Mouse (Mus musculus): ENCODE measurements around the gene Pim3. TPM values are rescaled to one million over a fixed set of nuclear protein-coding genes. Genes with fewer than 3 reads are reported as not detected.

Gene Pim3
- polyA plus RNA-seq, 1 experiment from 2014 or later: 69.2 TPM

DNA sequence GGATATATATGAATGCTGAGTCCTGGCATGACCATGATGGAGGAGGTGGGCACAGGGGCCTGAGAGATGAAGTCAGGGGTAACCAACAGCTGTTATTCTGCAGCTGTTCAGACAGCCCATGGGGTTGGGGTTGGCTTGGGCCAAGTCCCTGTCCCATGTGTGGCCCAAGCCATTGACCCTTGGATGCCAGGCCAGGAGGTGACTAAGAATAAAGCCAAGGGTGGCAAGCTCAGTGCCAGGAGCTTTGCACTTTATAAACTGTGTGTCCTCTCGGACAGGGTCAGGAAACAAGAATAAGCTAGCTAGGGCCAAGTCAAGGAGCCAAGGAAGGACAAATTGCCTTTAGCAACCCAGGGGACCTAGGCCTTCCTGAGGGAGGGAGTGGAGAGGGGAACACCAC, 30.3 kb downstream of the Pim3 start:
- H3K4me2 ChIP-seq: no peak overlapping the region
- no peak for ATAC-seq (ENCODE audit: low FRiP score, low read depth)
- H3K9ac ChIP-seq: no peak overlapping the region
- no peaks in the 10 kb centered on the region for H3K9me3 ChIP-seq
- 0 out of 2 replicates have a peak, but pooled peaks cover 3% of the 10 kb centered on the region for H3K27me3 ChIP-seq
- peaks cover 15% of the 10 kb centered on the region for H3K4me1 ChIP-seq (replicated peaks)
- WGBS: 90% methylated on average over 1 of the region's 1 CpGs
- H3K4me3 ChIP-seq: no peak overlapping the region
- no peaks in the 10 kb centered on the region for H3K36me3 ChIP-seq
- H3K27ac ChIP-seq (replicated peaks): no peak overlapping the region

DNA sequence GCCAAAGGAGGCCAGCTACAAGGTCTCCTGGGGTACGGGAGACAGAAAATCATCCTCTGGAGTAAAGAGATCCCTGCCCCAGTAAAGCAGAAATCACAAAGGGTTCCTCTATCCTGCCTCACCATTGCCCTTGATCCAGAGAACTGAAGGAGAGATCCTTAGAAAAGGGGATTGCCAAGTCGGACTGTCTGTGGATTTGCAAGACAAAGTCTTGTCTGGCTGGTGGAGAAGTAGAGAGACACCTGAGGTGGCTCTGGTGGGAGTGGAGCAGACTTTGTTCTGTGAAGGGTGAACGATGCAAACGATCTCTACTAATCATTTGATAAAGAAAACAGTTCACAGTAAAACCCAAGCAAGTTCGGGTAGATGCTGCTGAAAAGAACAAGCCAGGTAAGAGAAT, 30.9 kb downstream of the Pim3 start:
- peaks cover 15% of the 10 kb centered on the region for H3K4me1 ChIP-seq (replicated peaks)
- ATAC-seq (ENCODE audit: low FRiP score, low read depth): no peak
- 0 out of 2 replicates have a peak, but pooled peaks cover 3% of the 10 kb centered on the region for H3K27me3 ChIP-seq
- no peak overlapping the region for H3K9ac ChIP-seq
- no peak overlapping the region for H3K4me3 ChIP-seq
- WGBS: 87% methylated on average over 5 of the region's 5 CpGs
- no peaks in the 10 kb centered on the region for H3K9me3 ChIP-seq
- no peak overlapping the region for H3K4me2 ChIP-seq
- H3K27ac ChIP-seq (replicated peaks): no peak overlapping the region
- no peaks in the 10 kb centered on the region for H3K36me3 ChIP-seq

DNA sequence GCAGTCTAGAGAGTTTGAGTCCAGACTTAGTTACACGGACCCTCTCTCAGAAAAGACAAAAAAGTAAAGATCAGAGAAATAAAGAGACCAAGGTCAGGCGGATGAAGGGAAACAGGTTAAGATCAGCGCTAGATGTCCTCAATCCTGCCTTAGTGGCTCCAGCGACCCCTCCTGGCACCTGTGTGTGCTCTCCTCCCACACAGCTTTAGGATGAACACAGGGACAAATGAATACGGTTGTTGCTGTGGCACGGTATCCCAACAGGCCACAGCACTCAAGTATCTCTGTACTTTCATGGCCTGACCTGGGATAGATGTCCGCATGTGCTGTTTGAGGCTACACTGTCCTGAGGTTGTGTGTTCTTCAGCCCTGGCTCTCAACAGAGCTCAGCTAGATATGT, 33.1 kb downstream of the Pim3 start:
- ATAC-seq (ENCODE audit: low FRiP score, low read depth): no peak
- Histone ChIP-seq H3K4me3 (no peak overlapping the region), H3K27me3 (no peaks in the 10 kb centered on the region), H3K9me3 (no peaks in the 10 kb centered on the region), H3K36me3 (no peaks in the 10 kb centered on the region), H3K4me2 (no peak overlapping the region), H3K4me1 (replicated peaks) (peaks cover 15% of the 10 kb centered on the region), H3K27ac (replicated peaks) (no peak overlapping the region), H3K9ac (no peak overlapping the region)
- 70% methylated on average over 7 of the region's 7 CpGs for WGBS

DNA sequence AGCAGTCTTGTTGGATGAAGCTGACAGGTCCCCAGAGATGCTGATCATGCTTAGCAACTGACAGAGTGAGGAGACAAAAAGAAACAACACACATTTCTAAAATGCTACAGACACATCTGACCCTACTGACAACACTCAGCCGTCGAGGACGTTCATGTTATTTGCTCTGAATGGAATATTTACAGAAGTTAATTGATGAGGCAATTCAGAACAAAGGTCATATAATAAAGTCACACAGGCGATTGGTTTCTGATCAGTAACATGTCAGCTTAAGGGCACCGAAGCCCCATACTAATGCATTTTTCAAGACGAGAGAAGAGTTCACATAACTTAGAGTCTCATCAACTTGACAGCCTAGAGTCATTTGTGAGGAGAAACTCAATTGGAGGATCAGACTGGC, 33.9 kb downstream of the Pim3 start:
- Histone ChIP-seq H3K27ac (replicated peaks) (no peak overlapping the region), H3K9me3 (no peaks in the 10 kb centered on the region), H3K4me3 (no peak overlapping the region), H3K27me3 (no peaks in the 10 kb centered on the region), H3K36me3 (no peaks in the 10 kb centered on the region), H3K4me1 (replicated peaks) (peaks cover 7% of the 10 kb centered on the region), H3K9ac (no peak overlapping the region), H3K4me2 (no peak overlapping the region)
- ATAC-seq (ENCODE audit: low FRiP score, low read depth): no peak
- 82% methylated on average over 6 of the region's 6 CpGs for WGBS

DNA sequence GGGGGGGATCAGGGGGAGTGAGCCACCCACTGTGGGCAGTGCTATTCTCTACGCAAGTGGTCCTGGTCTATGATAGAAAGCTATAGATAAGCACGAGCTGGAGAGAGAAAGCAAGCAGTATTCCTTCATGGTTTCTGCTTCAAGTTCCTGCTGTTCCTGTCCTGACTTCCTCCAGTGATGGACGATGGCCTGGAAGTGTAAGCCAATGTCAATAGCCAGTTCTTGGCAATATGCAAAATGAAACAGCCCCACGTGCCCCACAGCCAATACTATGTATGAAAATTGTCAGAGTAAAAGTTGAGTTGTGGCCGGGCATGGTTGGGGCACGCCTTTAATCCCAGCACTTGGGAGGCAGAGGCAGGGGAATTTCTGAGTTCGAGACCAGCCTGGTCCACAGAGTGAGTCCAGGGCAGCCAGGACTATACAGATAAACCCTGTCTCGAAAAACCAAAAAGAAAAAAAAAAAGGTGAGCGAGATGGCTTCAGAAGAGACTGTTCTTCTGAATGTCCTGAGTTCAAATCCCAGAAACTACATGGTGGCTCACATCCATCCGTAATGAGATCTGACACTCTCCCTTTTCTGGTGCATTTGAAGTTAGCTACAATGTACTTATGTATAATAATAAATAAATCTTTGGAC, 34.5 kb downstream of the Pim3 start:
- Histone ChIP-seq H3K4me1 (replicated peaks) (peaks cover 1% of the 10 kb centered on the region), H3K9me3 (no peaks in the 10 kb centered on the region), H3K4me2 (no peak overlapping the region), H3K36me3 (no peaks in the 10 kb centered on the region), H3K9ac (no peak overlapping the region), H3K27ac (replicated peaks) (no peak overlapping the region), H3K4me3 (no peak overlapping the region), H3K27me3 (no peaks in the 10 kb centered on the region)
- ATAC-seq (ENCODE audit: low FRiP score, low read depth): no peak
- WGBS: 88% methylated on average over 10 of the region's 10 CpGs

DNA sequence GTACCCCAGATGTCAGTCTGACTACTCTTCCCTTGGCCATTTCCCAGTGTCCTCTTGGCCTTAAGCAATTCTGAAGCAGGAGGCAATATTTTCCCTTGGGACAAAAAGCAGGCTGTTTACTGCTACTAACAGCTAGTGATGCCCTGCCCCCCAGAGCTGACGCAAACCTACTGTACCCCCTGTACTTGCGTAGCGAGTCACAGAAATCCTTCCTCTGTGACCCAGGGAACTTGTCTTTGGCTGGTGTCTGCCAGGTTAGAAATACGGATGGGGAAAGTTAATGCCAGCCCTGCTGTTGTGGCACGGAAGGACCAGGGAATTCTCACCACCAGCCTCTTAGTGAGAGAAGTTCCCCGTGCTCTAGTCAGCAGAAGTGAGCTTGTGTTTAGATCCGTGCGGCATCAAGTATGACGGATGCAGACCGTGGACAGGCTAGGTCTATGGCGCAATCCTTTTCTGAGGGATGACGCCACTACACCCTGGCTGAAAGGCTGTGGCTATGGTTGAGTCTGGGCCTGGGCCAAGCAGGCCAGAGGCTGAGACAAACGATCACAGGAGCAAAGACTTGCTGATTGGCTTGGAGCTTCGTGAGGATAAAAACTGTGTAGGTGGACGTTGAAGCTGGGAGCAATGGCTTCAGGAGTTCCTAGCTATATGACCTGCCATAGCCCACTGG, 40.4 kb downstream of the Pim3 start:
- H3K4me1 ChIP-seq (replicated peaks): no peaks in the 10 kb centered on the region
- no peak overlapping the region for H3K27ac ChIP-seq (replicated peaks)
- no peak for ATAC-seq (ENCODE audit: low FRiP score, low read depth)
- H3K4me2 ChIP-seq: no peak overlapping the region
- H3K36me3 ChIP-seq: no peaks in the 10 kb centered on the region
- no peak overlapping the region for H3K4me3 ChIP-seq
- no peak overlapping the region for H3K9ac ChIP-seq
- no peaks in the 10 kb centered on the region for H3K27me3 ChIP-seq
- H3K9me3 ChIP-seq: no peaks in the 10 kb centered on the region
- 88% methylated on average over 15 of the region's 15 CpGs for WGBS

DNA sequence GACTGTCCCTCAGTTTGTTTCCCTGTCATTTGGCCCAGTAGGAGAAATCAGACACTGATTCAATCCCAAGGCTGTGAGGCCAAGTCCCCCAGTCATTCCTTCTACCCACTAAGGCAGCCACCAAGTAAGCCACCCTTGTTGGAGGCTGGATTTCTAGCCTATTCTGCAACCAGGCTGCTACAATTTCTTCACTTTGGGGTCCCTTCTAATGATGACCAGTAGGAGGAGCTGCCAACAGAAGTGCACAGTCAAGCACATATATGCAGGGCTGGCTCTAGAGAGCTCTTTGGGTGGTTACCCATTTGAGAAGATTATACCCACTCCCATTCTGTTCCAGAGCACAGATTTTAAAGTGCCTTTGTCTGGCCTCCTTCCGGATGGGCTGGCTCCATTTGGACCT, 41.1 kb downstream of the Pim3 start:
- H3K4me2 ChIP-seq: no peak overlapping the region
- no peaks in the 10 kb centered on the region for H3K36me3 ChIP-seq
- 85% methylated on average over 1 of the region's 1 CpGs for WGBS
- H3K4me1 ChIP-seq (replicated peaks): no peaks in the 10 kb centered on the region
- H3K9me3 ChIP-seq: no peaks in the 10 kb centered on the region
- no peak overlapping the region for H3K9ac ChIP-seq
- H3K27ac ChIP-seq (replicated peaks): no peak overlapping the region
- no peak overlapping the region for H3K4me3 ChIP-seq
- H3K27me3 ChIP-seq: no peaks in the 10 kb centered on the region
- ATAC-seq (ENCODE audit: low FRiP score, low read depth): no peak

DNA sequence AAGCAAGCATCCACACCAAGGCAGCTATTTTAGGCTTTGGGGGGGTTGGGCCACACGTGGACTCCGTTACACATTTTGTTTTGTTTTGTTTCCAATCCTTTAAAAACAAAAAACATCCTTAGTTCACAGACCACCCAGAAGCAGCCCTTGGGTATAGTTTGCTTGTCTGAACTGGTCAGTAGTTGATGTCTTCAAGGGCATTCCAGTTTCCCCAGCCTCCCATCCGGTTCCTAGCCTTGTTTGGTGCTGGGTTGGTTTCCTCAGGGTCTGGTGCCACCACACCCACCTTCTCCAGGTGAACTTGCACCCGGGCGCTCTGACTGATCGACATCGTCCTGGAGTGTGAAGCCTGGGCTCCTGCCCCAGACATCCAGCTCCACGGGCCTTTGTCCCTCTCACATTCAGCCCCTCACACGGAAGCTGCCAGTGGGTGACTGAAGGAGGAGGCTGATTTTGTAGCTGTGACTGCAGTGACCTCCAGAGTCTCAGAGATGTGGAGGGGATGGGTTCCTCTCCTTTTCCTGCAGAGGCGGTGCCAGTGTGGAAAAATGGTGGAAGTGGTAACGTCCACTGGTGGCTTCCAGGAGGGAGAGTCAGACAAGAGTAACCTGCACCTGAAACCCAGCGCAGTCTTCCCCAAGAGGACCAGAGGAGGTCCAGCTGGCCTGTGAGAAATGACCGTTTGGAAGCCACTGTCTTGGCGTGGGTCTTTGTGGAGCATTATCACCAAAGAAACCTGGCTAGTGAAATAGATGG, 42.2 kb downstream of the Pim3 start:
- no peak overlapping the region for H3K4me3 ChIP-seq
- 86% methylated on average over 14 of the region's 14 CpGs for WGBS
- no peak overlapping the region for H3K27ac ChIP-seq (replicated peaks)
- no peak overlapping the region for H3K9ac ChIP-seq
- no peak overlapping the region for H3K4me2 ChIP-seq
- no peaks in the 10 kb centered on the region for H3K4me1 ChIP-seq (replicated peaks)
- no peaks in the 10 kb centered on the region for H3K36me3 ChIP-seq
- ATAC-seq (ENCODE audit: low FRiP score, low read depth): no peak
- H3K9me3 ChIP-seq: no peaks in the 10 kb centered on the region
- H3K27me3 ChIP-seq: no peaks in the 10 kb centered on the region

DNA sequence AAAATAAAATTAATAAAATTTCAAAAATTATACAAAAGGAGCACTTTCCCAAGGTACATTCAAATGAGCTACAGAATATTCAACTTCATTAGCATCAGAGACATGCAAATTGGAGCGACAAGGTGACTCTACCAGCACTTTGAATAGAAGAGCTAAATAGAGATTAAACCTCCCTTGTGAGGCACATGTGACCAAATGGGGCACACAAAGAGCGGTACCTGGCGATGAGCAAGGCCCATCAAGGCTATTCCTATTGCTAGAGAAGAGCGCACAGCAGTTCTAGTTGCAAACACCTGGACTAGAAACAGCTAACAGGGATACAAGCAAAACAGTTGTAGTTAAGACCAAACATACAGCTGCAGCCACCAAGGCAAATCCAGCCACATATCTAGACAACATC, 44.4 kb downstream of the Pim3 start:
- Histone ChIP-seq H3K4me3 (no peak overlapping the region), H3K27ac (replicated peaks) (no peak overlapping the region), H3K36me3 (no peaks in the 10 kb centered on the region), H3K4me2 (no peak overlapping the region), H3K9me3 (no peaks in the 10 kb centered on the region), H3K27me3 (no peaks in the 10 kb centered on the region), H3K4me1 (replicated peaks) (no peaks in the 10 kb centered on the region), H3K9ac (no peak overlapping the region)
- 67% methylated on average over 4 of the region's 4 CpGs for WGBS
- ATAC-seq (ENCODE audit: low FRiP score, low read depth): no peak

DNA sequence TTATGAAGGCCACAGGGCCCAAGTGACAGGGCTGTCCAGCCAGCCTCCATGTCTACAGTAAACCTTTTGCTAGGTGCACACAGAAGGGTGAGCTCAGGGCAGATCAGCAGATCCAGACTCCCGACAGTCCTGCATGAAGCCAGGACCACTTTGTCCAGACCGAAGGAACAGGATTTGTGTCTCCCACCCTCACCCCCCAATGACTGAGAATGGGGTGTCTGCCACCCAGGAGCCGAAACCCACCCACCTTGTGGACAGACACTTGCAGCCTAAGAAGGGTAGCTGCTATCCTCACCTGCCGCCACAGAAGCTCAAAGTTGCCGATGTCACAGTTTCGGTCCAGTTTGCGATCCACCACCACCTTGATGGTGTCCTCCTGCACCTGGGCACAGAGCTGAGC, 53.1 kb downstream of the Pim3 start:
- H3K27ac ChIP-seq (replicated peaks): no peak overlapping the region
- no peak for ATAC-seq (ENCODE audit: low FRiP score, low read depth)
- 97% methylated on average over 7 of the region's 7 CpGs for WGBS

More for the DNA sequence above, 53.1 kb downstream of the Pim3 start:
- H3K4me2 ChIP-seq: no peak overlapping the region
- no peaks in the 10 kb centered on the region for H3K36me3 ChIP-seq
- H3K27me3 ChIP-seq: no peaks in the 10 kb centered on the region
- H3K4me1 ChIP-seq (replicated peaks): no peaks in the 10 kb centered on the region
- no peak overlapping the region for H3K9ac ChIP-seq
- H3K9me3 ChIP-seq: no peaks in the 10 kb centered on the region
- H3K4me3 ChIP-seq: no peak overlapping the region
